Mouse (Mus musculus) MEL (cell line): ENCODE measurements around the gene Tyw1. TPM values are rescaled to one million over a fixed set of nuclear protein-coding genes. Genes with fewer than 3 reads are reported as not detected.

Experiments
- DNase-seq: peaks from one replicate; pipeline ENCODE4 v3.0.0; 2011; ENCODE audit warnings: low read depth, low spot score
- H3K27ac ChIP-seq: 2 replicates; pipeline ENCODE4 v1.5.1; 2012; ENCODE audit warnings: low read depth, mild to moderate bottlenecking, control low read depth, low read length, moderate library complexity; ENCODE audit not compliant: control insufficient read depth
- H3K27me3 ChIP-seq, 2 experiments: fragments of 150-350 bp in 1 of 2; sonication (generic) in 1 of 2; 2 replicates each; pipeline ENCODE4 v1.6.1; 2012; ENCODE audit warnings: low read length in 2 of 2, mild to moderate bottlenecking in 2 of 2, improper control_type of control experiment in 1 of 2, moderate library complexity in 1 of 2; ENCODE audit not compliant: insufficient read depth in 2 of 2, control insufficient read depth in 1 of 2
- H3K36me3 ChIP-seq, 2 experiments: 2 replicates each; pipeline ENCODE4 v1.6.1; 2012 to 2014; ENCODE audit warnings: low read length in 2 of 2, improper control_type of control experiment in 1 of 2, inconsistent platforms in 1 of 2, mild to moderate bottlenecking in 1 of 2; ENCODE audit not compliant: insufficient read depth in 2 of 2, control insufficient read depth in 1 of 2
- H3K4me1 ChIP-seq, 2 experiments: fragments of 150-350 bp in 1 of 2; sonication (generic) in 1 of 2; 2 replicates each; pipeline ENCODE4 v1.6.1; 2012; ENCODE audit warnings: low read length in 2 of 2, improper control_type of control experiment in 1 of 2, mild to moderate bottlenecking in 1 of 2; ENCODE audit not compliant: insufficient read depth in 2 of 2, control insufficient read depth in 1 of 2
- H3K4me3 ChIP-seq, 2 experiments: fragments of 150-350 bp in 1 of 2; sonication (generic) in 1 of 2; 2 replicates each; pipeline ENCODE4 v1.5.1; 2012; ENCODE audit warnings: low read depth in 2 of 2, low read length in 2 of 2, mild to moderate bottlenecking in 2 of 2, moderate library complexity in 2 of 2, control low read depth in 1 of 2, improper control_type of control experiment in 1 of 2; ENCODE audit not compliant: control insufficient read depth in 1 of 2, insufficient read depth in 1 of 2
- H3K79me2 ChIP-seq: 2 replicates; pipeline ENCODE4 v1.6.1; 2012; ENCODE audit warnings: mild to moderate bottlenecking, low read length, moderate library complexity; ENCODE audit not compliant: control insufficient read depth, poor library complexity, insufficient read depth
- H3K9ac ChIP-seq: 2 replicates; pipeline ENCODE4 v1.6.1; 2012; ENCODE audit warnings: low read depth, mild to moderate bottlenecking, control low read depth, low read length, moderate library complexity; ENCODE audit not compliant: control insufficient read depth, poor library complexity, severe bottlenecking
- H3K9me3 ChIP-seq: fragments of 150-350 bp; sonication (generic); replicated peaks from 2 replicates; pipeline ENCODE4 v1.6.1; 2012; ENCODE audit warnings: mild to moderate bottlenecking, low read length, improper control_type of control experiment, moderate library complexity; ENCODE audit not compliant: insufficient read depth
- BHLHE40 ChIP-seq: IDR thresholded peaks from 2 replicates; pipeline ENCODE4 v1.6.1; 2012; ENCODE audit warnings: low read depth, mild to moderate bottlenecking, inconsistent platforms, low read length, improper control_type of control experiment, borderline replicate concordance
- CTCF ChIP-seq, 3 experiments: IDR thresholded peaks in 2 of 3; conservative IDR thresholded peaks in 1 of 3; 2 replicates each; pipeline ENCODE4 v1.5.1; 2011 to 2012; ENCODE audit warnings: low read length in 3 of 3, low read depth in 2 of 3, mild to moderate bottlenecking in 2 of 3, improper control_type of control experiment in 1 of 3, inconsistent platforms in 1 of 3, mixed read lengths in 1 of 3, moderate library complexity in 1 of 3; ENCODE audit not compliant: control insufficient read depth in 1 of 3, insufficient read depth in 1 of 3, poor library complexity in 1 of 3, severe bottlenecking in 1 of 3
- E2F4 ChIP-seq: IDR thresholded peaks from 2 replicates; pipeline ENCODE4 v1.6.1; 2011; ENCODE audit warnings: low read depth, low read length, improper control_type of control experiment, borderline replicate concordance
- HCFC1 ChIP-seq: IDR thresholded peaks from 2 replicates; pipeline ENCODE4 v1.6.1; 2012; ENCODE audit warnings: low read depth, mild to moderate bottlenecking, inconsistent platforms, low read length, improper control_type of control experiment, moderate library complexity
- MAFK ChIP-seq: IDR thresholded peaks from 2 replicates; pipeline ENCODE4 v1.6.1; 2011; ENCODE audit warnings: low read depth, mild to moderate bottlenecking, low read length, improper control_type of control experiment, borderline replicate concordance
- MAZ ChIP-seq: IDR thresholded peaks from 2 replicates; pipeline ENCODE4 v1.6.1; 2012; ENCODE audit warnings: low read depth, mild to moderate bottlenecking, inconsistent platforms, low read length, improper control_type of control experiment
- RAD21 ChIP-seq: IDR thresholded peaks from 2 replicates; pipeline ENCODE4 v1.6.1; 2011; ENCODE audit warnings: mild to moderate bottlenecking, low read depth, low read length, improper control_type of control experiment
- SIN3A ChIP-seq: IDR thresholded peaks from 2 replicates; pipeline ENCODE4 v1.6.1; 2012; ENCODE audit warnings: low read length, improper control_type of control experiment, inconsistent platforms
- TCF12 ChIP-seq: IDR thresholded peaks from 2 replicates; pipeline ENCODE4 v1.6.1; 2014; ENCODE audit warnings: low read depth, mild to moderate bottlenecking, inconsistent platforms, low read length, improper control_type of control experiment, moderate library complexity
- USF1 ChIP-seq: IDR thresholded peaks from 2 replicates; pipeline ENCODE4 v1.6.1; 2014; ENCODE audit warnings: low read depth, mild to moderate bottlenecking, inconsistent platforms, low read length, improper control_type of control experiment, moderate library complexity
- ZKSCAN1 ChIP-seq: IDR thresholded peaks from 2 replicates; pipeline ENCODE4 v1.6.1; 2012; ENCODE audit warnings: low read depth, mild to moderate bottlenecking, inconsistent platforms, low read length, improper control_type of control experiment, moderate library complexity
- polyA plus RNA-seq, 2 experiments: library from polyadenylated mRNA; stranded (reverse) in 1 of 2; unstranded in 1 of 2; fragments of >175 nt in 1 of 2; fragments of >200 nt in 1 of 2; gene quantifications; 2 replicates each; pipeline versions ENCODE4 v1.2.1 to v1.2.4; 2012; ENCODE audit warnings: low replicate concordance in 2 of 2, low read depth in 1 of 2; ENCODE audit not compliant: insufficient read length in 2 of 2, insufficient read depth in 1 of 2, missing spikeins in 1 of 2
- total RNA-seq: library from RNA; depleted of rRNA; stranded (reverse); fragments of 300-350 nt; gene quantifications from 2 replicates; pipeline ENCODE4 v1.2.3, GENCODE M21; 2012; rRNA removed

Tyw1 gene
- total and polyA plus RNA-seq, 3 experiments, result 33.3 to 133 (median 38.8) TPM

- no peaks in the 10 kb centered on the region for H3K27me3 ChIP-seq
- no peak within 1 kb of the TSS for H3K4me3 ChIP-seq
- no peaks in the 10 kb centered on the region for H3K4me1 ChIP-seq
- TF ChIP-seq USF1 (no peak), MAFK (no peak), MAZ (no peak), TCF12 (no peak), BHLHE40 (no peak), HCFC1 (no peak), CTCF (IDR thresholded peaks at IDR 0.05 in 2 of 3, conservative IDR thresholded peaks at IDR 0.05 in 1 of 3; ENCODE audit: control insufficient read depth in 1 of 3, insufficient read depth in 1 of 3, low read depth in 2 of 3, low read length in 3 of 3, poor library complexity in 1 of 3, severe bottlenecking in 1 of 3) (no peak), SIN3A (no peak), ZKSCAN1 (no peak)
- TF ChIP-seq, all 39 proteins: peak for 0
- Histone ChIP-seq H3K36me3 (no peaks in the 10 kb centered on the region), H3K9me3 (no peaks in the 10 kb centered on the region), H3K79me2 (no peaks in the 10 kb centered on the region), H3K9ac (no peak within 1 kb of the TSS), H3K27ac (no peak within 1 kb of the TSS)
- DNase-seq, result no peak
These were observed 128.9 kb downstream of the Tyw1 start, which contains the start of gene A330070K13Rik for GRCm38 (mm10) chr5:130384222-130384912. TSS of gene A330070K13Rik (minus strand) at chr5:130384631.

GRCm38 (mm10) chr5:130386418-130386817 is 131.0 kb downstream of the Tyw1 start:
- no peak for DNase-seq
- H3K9ac ChIP-seq, result no peak overlapping the region
- H3K9me3 ChIP-seq, result no peaks in the 10 kb centered on the region
- no peaks in the 10 kb centered on the region for H3K27me3 ChIP-seq
- H3K79me2 ChIP-seq, result no peaks in the 10 kb centered on the region
- H3K4me3 ChIP-seq, result no peak overlapping the region
- H3K4me1 ChIP-seq, result no peaks in the 10 kb centered on the region
- TF ChIP-seq E2F4 (no peak), RAD21 (no peak)
- no peak overlapping the region for H3K27ac ChIP-seq
- H3K36me3 ChIP-seq, result no peaks in the 10 kb centered on the region

Other genes starting within 250 kb of the Tyw1 start
- 15.8 and 17.3 TPM in 2 replicates for gene Asl, start 226.4 kb upstream of the Tyw1 start, total RNA-seq
- 10 to 100 TPM in 1 of 2 experiments, not detected in 1; 26.7 TPM for gene Asl, start 226.4 kb upstream of the Tyw1 start, polyA plus RNA-seq
- 60.9 and 69.6 TPM in 2 replicates for gene Crcp, start 226.3 kb upstream of the Tyw1 start, total RNA-seq
- gene Crcp, start 226.3 kb upstream of the Tyw1 start, polyA plus RNA-seq, result 10 to 100 TPM in 1 of 2 experiments, not detected in 1; 56.2 TPM
- 27.9 and 31.7 TPM in 2 replicates for gene Tpst1, start 182.3 kb upstream of the Tyw1 start, total RNA-seq
- gene Tpst1, start 182.3 kb upstream of the Tyw1 start, polyA plus RNA-seq, result 10 to 100 TPM in 1 of 2 experiments, not detected in 1; 32.3 TPM
- gene Kctd7, start 110.8 kb upstream of the Tyw1 start, total RNA-seq, result 6.4 and 7.0 TPM in 2 replicates
- gene Kctd7, start 110.8 kb upstream of the Tyw1 start, polyA plus RNA-seq, result 1 to 10 TPM in 1 of 2 experiments, not detected in 1; 5.8 TPM
- gene Rabgef1, start 83.8 kb upstream of the Tyw1 start, total RNA-seq, result 24.3 and 25.8 TPM in 2 replicates
- gene Rabgef1, start 83.8 kb upstream of the Tyw1 start, polyA plus RNA-seq, result 10 to 100 TPM in 1 of 2 experiments, not detected in 1; 35.1 TPM
- 50.5 and 58.2 TPM in 2 replicates for gene Tmem248, start 38.5 kb upstream of the Tyw1 start, total RNA-seq
- gene Tmem248, start 38.5 kb upstream of the Tyw1 start, polyA plus RNA-seq, result 10 to 100 TPM in 1 of 2 experiments, not detected in 1; 55.5 TPM
- gene Sbds, start 89 bp upstream of the Tyw1 start, total RNA-seq, result 51.1 and 74.7 TPM in 2 replicates
- gene Sbds, start 89 bp upstream of the Tyw1 start, polyA plus RNA-seq, result 10 to 100 TPM in 1 of 2 experiments, not detected in 1; 88.1 TPM
- gene Caln1, start 113.8 kb downstream of the Tyw1 start, total RNA-seq, result not detected in 2 replicates
- not detected for gene Caln1, start 113.8 kb downstream of the Tyw1 start, polyA plus RNA-seq
- gene A330070K13Rik, start 129.0 kb downstream of the Tyw1 start, total RNA-seq, result not detected in 2 replicates
- gene A330070K13Rik, start 129.0 kb downstream of the Tyw1 start, polyA plus RNA-seq, result not detected